In the genomic region with DNA sequence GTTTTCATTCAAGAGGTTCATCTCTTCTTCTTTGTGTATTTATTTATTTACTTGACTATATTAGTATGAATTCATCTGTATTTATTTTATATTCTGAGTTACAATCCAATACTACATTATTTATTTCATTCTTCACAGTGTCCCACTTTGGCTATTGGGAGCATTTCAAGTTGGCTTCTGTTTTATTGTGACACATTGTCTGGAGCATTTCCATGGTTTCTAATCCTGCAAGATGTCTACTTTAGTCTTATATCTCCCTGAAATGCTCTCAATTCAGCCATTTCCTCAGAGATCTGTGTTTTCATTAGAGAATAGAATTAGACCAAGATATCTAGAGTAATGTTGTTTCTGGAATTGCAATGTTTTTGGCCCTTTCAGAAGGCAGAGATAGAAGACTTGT, we compare ENCODE assay signal across 12 mouse cellular contexts.
"Had no signal": no experiment of that assay in that cellular context is flagged by ENCODE, and none has a peak within 500 bp of the region (broad histone marks: within the 10 kb centered on the region; RNA-seq: fewer than 3 reads in every experiment).

No protein-coding gene starts in this region.

- H3K4me2 ChIP-seq: limb, embryonic 12.5 days; liver, embryonic 13.5 days; midbrain, embryonic 12.5 days; neural tube, embryonic 13.5 days; stomach, embryonic 15.5 days had no signal

- H3K9me3 ChIP-seq: limb, embryonic 12.5 days; liver, embryonic 13.5 days; midbrain, embryonic 12.5 days; neural tube, embryonic 13.5 days; stomach, embryonic 15.5 days had no signal

- ATAC-seq: midbrain, embryonic 16.5 days had no signal

- H3K4me1 ChIP-seq: limb, embryonic 12.5 days; liver, embryonic 13.5 days; midbrain, embryonic 12.5 days; neural tube, embryonic 13.5 days; stomach, embryonic 15.5 days had no signal

- H3K27me3 ChIP-seq: limb, embryonic 12.5 days; liver, embryonic 13.5 days; midbrain, embryonic 12.5 days; neural tube, embryonic 13.5 days; stomach, embryonic 15.5 days had no signal

- DNase-seq: kidney, postnatal 10 days; liver; liver, embryonic 13.5 days; lung, adult 18-20 months; right cerebral cortex, postnatal 14 days; thymus, adult 2 months; thymus, postnatal 25 days had no signal

- H3K9ac ChIP-seq: limb, embryonic 12.5 days; liver, embryonic 13.5 days; midbrain, embryonic 12.5 days; neural tube, embryonic 13.5 days; stomach, embryonic 15.5 days had no signal

- H3K27ac ChIP-seq: limb, embryonic 12.5 days; liver, embryonic 13.5 days; midbrain, embryonic 12.5 days; neural tube, embryonic 13.5 days; stomach, embryonic 15.5 days had no signal

- H3K36me3 ChIP-seq: limb, embryonic 12.5 days; liver, embryonic 13.5 days; midbrain, embryonic 12.5 days; neural tube, embryonic 13.5 days; stomach, embryonic 15.5 days had no signal

- H3K4me3 ChIP-seq: limb, embryonic 12.5 days; liver, embryonic 13.5 days; midbrain, embryonic 12.5 days; neural tube, embryonic 13.5 days; stomach, embryonic 15.5 days had no signal
